Mouse (Mus musculus) cerebellum, adult 11-12 months (tissue): Measurements from ENCODE around the gene Cox8a.

Experiments
- DNase-seq: peaks from one replicate; pipeline ENCODE4 v3.0.0; 2022

Cox8a gene

GRCm38 (mm10) chr19:7183419-7183818 lies 34.0 kb downstream of the Cox8a start:
- no peak for DNase-seq

- DNase-seq, result peak; percentile 74
These were observed 35.0 kb downstream of the Cox8a start for GRCm38 (mm10) chr19:7182273-7182949.

- no peak for DNase-seq
These were observed 35.9 kb downstream of the Cox8a start for GRCm38 (mm10) chr19:7181496-7181895.

GRCm38 (mm10) chr19:7180756-7181405 lies 36.5 kb downstream of the Cox8a start:
- DNase-seq, result peak; percentile 65

GRCm38 (mm10) chr19:7178841-7179452 lies 38.5 kb downstream of the Cox8a start:
- peak; percentile 83 for DNase-seq

GRCm38 (mm10) chr19:7177804-7178511 lies 39.5 kb downstream of the Cox8a start:
- no peak for DNase-seq

GRCm38 (mm10) chr19:7176041-7176696 lies 41.2 kb downstream of the Cox8a start:
- DNase-seq, result no peak

GRCm38 (mm10) chr19:7172051-7172866 lies 45.2 kb downstream of the Cox8a start:
- no peak for DNase-seq

GRCm38 (mm10) chr19:7171447-7171846 lies 46.0 kb downstream of the Cox8a start:
- DNase-seq, result no peak

GRCm38 (mm10) chr19:7170916-7171315 lies 46.5 kb downstream of the Cox8a start:
- DNase-seq, result no peak

- DNase-seq, result no peak
These were observed 49.0 kb downstream of the Cox8a start for GRCm38 (mm10) chr19:7168423-7168822.

GRCm38 (mm10) chr19:7166767-7167166 lies 50.6 kb downstream of the Cox8a start:
- DNase-seq, result no peak

- DNase-seq, result no peak
These were observed 51.2 kb downstream of the Cox8a start for GRCm38 (mm10) chr19:7166200-7166711.

- peak; percentile 71 for DNase-seq
These were observed 51.8 kb downstream of the Cox8a start for GRCm38 (mm10) chr19:7165509-7166199.
